Mouse (Mus musculus) heart, embryonic 15.5 days (tissue): ENCODE measurements around the gene Hoxc12. TPM values are rescaled to one million over a fixed set of nuclear protein-coding genes. Genes with fewer than 3 reads are reported as not detected.
A peak's percentile ranks its signal among the peaks of the same experiment; 100 is the strongest.

Source experiments
- ATAC-seq: fragments of 200-750 bp; cut with Nextera tagmentation; replicated peaks from 2 replicates; pipeline ENCODE4 v1.8.0; 2017; ENCODE audit warnings: low read depth, moderate TSS enrichment; ENCODE audit not compliant: insufficient number of reproducible peaks, insufficient read depth, low FRiP score
- H3K27ac ChIP-seq: fragments of 300-500 bp; sonication (generic); 2 replicates; pipeline ENCODE4 v1.5.1; 2015; ENCODE audit warnings: mild to moderate bottlenecking, inconsistent platforms
- H3K27me3 ChIP-seq: fragments of 300-500 bp; sonication (generic); 2 replicates; pipeline ENCODE4 v1.6.1; 2015; ENCODE audit warnings: inconsistent platforms
- H3K36me3 ChIP-seq: fragments of 300-500 bp; sonication (generic); 2 replicates; pipeline ENCODE4 v1.6.1; 2015; ENCODE audit warnings: mild to moderate bottlenecking, inconsistent platforms
- H3K4me1 ChIP-seq: fragments of 300-500 bp; sonication (generic); replicated peaks from 2 replicates; pipeline ENCODE4 v1.6.1; 2015; ENCODE audit warnings: inconsistent platforms
- H3K4me2 ChIP-seq: fragments of 300-500 bp; sonication (generic); 2 replicates; pipeline ENCODE4 v1.6.1; 2015; ENCODE audit warnings: inconsistent platforms, mild to moderate bottlenecking, moderate library complexity
- H3K4me3 ChIP-seq: fragments of 300-500 bp; sonication (generic); 2 replicates; pipeline ENCODE4 v1.5.1; 2015; ENCODE audit warnings: mild to moderate bottlenecking, inconsistent platforms
- H3K9ac ChIP-seq: fragments of 300-500 bp; sonication (generic); 2 replicates; pipeline ENCODE4 v1.6.1; 2015; ENCODE audit warnings: mild to moderate bottlenecking, inconsistent platforms
- H3K9me3 ChIP-seq: fragments of 300-500 bp; sonication (generic); replicated peaks from 2 replicates; pipeline ENCODE4 v1.6.1; 2016; ENCODE audit warnings: inconsistent platforms
- WGBS: fragments of 180-500 bp; shearing (Covaris S2); methylation state at CpG from one replicate; pipeline ENCODE4 v1.1.7; 2015; ENCODE audit warnings: mixed read lengths; 5-methylcytosine and 5-hydroxymethylcytosine counted together
- polyA plus RNA-seq: library from polyadenylated mRNA; unstranded; fragments of >200 nt; fragmentation: Nextera tagmentation; extraction: Ambion mirVana; gene quantifications from 2 replicates; pipeline ENCODE4 v1.2.1, GENCODE M21; 2015

Hoxc12 gene
- polyA plus RNA-seq, 1 experiment from 2014 or later, result not detected

GRCm38 (mm10) chr15:102966776-102967311 is 30.3 kb downstream of the Hoxc12 start, which contains the start of gene Hoxc10:
Hoxc10 (plus strand) TSS chr15:102966796.
- Histone ChIP-seq H3K9ac (no peak within 1 kb of the TSS), H3K4me1 (peaks cover 10% of the 10 kb centered on the region), H3K27ac (no peak within 1 kb of the TSS), H3K4me2 (peak within 1 kb of the TSS; percentile 33), H3K27me3 (peaks cover 97% of the 10 kb centered on the region), H3K36me3 (no peaks in the 10 kb centered on the region), H3K9me3 (no peaks in the 10 kb centered on the region), H3K4me3 (peak within 1 kb of the TSS; percentile 13; the same call in 1 of the 2 replicates)
- WGBS, result 4% methylated on average over 27 of the region's 27 CpGs
- no peak for ATAC-seq

- Histone ChIP-seq H3K27ac (no peak within 1 kb of the TSS), H3K4me3 (peak within 1 kb of the TSS; percentile 13; the same call in 1 of the 2 replicates), H3K36me3 (no peaks in the 10 kb centered on the region), H3K9ac (no peak within 1 kb of the TSS), H3K4me1 (peaks cover 10% of the 10 kb centered on the region), H3K27me3 (peaks cover 99% of the 10 kb centered on the region), H3K9me3 (no peaks in the 10 kb centered on the region), H3K4me2 (peak within 1 kb of the TSS; percentile 33)
- 5% methylated on average over 12 of the region's 12 CpGs for WGBS
- no peak for ATAC-seq
Measured at GRCm38 (mm10) chr15:102967312-102967510, 30.7 kb downstream of the Hoxc12 start, which contains the start of gene Hoxc5. Hoxc5 (plus strand) TSS chr15:102967443.

- peaks cover 10% of the 10 kb centered on the region for H3K4me1 ChIP-seq
- no peak overlapping the region for H3K27ac ChIP-seq
- H3K4me2 ChIP-seq, result no peak overlapping the region
- no peaks in the 10 kb centered on the region for H3K36me3 ChIP-seq
- H3K4me3 ChIP-seq, result no peak overlapping the region
- WGBS, result 4% methylated on average over 34 of the region's 34 CpGs
- H3K27me3 ChIP-seq, result peaks cover 99% of the 10 kb centered on the region
- no peaks in the 10 kb centered on the region for H3K9me3 ChIP-seq
- H3K9ac ChIP-seq, result no peak overlapping the region
- no peak for ATAC-seq
Measured at GRCm38 (mm10) chr15:102967511-102968397, 31.2 kb downstream of the Hoxc12 start.

- no peak overlapping the region for H3K27ac ChIP-seq
- 40% methylated on average over 1 of the region's 1 CpGs for WGBS
Measured at GRCm38 (mm10) chr15:102969296-102969695, 32.7 kb downstream of the Hoxc12 start.

DNA sequence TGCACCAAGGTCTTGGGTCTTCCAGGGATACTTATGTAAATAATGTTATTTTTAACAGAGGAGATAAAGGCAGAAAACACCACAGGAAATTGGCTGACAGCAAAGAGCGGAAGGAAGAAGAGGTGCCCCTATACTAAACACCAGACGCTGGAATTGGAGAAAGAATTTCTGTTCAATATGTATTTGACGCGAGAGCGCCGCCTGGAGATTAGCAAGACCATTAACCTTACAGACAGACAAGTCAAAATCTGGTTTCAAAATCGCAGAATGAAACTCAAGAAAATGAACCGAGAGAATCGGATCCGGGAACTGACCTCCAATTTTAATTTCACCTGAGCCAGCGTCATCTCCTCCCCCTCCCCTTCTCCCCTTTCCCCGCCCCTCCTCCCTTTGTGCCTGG is 34.2 kb downstream of the Hoxc12 start:
- Histone ChIP-seq H3K4me3 (no peak overlapping the region), H3K9ac (no peak overlapping the region), H3K27ac (no peak overlapping the region), H3K27me3 (peaks cover 97% of the 10 kb centered on the region), H3K9me3 (no peaks in the 10 kb centered on the region), H3K4me1 (peaks cover 10% of the 10 kb centered on the region), H3K4me2 (no peak overlapping the region), H3K36me3 (no peaks in the 10 kb centered on the region)
- ATAC-seq, result no peak
- WGBS, result 2% methylated on average over 12 of the region's 12 CpGs

More at GRCm38 (mm10) chr15:102969296-102969695, 32.7 kb downstream of the Hoxc12 start:
- Histone ChIP-seq H3K4me3 (no peak overlapping the region), H3K4me2 (no peak overlapping the region), H3K36me3 (no peaks in the 10 kb centered on the region), H3K9ac (no peak overlapping the region), H3K27me3 (peaks cover 99% of the 10 kb centered on the region), H3K9me3 (no peaks in the 10 kb centered on the region), H3K4me1 (peaks cover 10% of the 10 kb centered on the region)
- ATAC-seq, result no peak

DNA sequence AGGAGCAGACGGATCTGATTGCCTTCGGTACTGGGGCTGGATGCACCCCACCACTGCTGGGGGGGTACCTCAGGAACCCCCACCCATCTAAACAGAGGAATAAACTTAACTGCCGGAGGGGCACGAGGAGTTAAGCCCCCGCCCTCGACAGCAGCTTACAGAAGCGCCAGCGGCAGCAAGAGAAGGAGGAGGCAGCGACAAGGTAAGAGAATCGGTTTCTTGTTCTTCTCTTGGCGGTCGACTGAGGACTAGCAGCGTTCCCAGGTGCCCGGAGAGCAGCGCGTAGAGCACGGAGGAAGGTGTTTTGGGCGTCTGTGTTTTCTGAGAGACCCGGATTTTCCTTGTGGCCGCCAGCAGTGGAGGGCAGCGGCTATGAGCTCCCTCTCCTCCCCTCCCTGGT is 35.7 kb downstream of the Hoxc12 start:
- Histone ChIP-seq H3K4me2 (no peak overlapping the region), H3K36me3 (no peaks in the 10 kb centered on the region), H3K27ac (no peak overlapping the region), H3K4me3 (no peak overlapping the region), H3K9ac (no peak overlapping the region), H3K9me3 (no peaks in the 10 kb centered on the region), H3K27me3 (peaks cover 97% of the 10 kb centered on the region), H3K4me1 (peaks cover 6% of the 10 kb centered on the region)
- under 1% methylated on average over 21 of the region's 21 CpGs for WGBS
- ATAC-seq, result no peak

GRCm38 (mm10) chr15:102972753-102973152 is 36.2 kb downstream of the Hoxc12 start:
- Histone ChIP-seq H3K4me2 (no peak overlapping the region), H3K9ac (no peak overlapping the region), H3K27ac (no peak overlapping the region), H3K9me3 (no peaks in the 10 kb centered on the region), H3K4me1 (peaks cover 8% of the 10 kb centered on the region), H3K36me3 (no peaks in the 10 kb centered on the region), H3K27me3 (peaks cover 97% of the 10 kb centered on the region), H3K4me3 (no peak overlapping the region)
- ATAC-seq, result no peak
- 7% methylated on average over 6 of the region's 6 CpGs for WGBS

DNA sequence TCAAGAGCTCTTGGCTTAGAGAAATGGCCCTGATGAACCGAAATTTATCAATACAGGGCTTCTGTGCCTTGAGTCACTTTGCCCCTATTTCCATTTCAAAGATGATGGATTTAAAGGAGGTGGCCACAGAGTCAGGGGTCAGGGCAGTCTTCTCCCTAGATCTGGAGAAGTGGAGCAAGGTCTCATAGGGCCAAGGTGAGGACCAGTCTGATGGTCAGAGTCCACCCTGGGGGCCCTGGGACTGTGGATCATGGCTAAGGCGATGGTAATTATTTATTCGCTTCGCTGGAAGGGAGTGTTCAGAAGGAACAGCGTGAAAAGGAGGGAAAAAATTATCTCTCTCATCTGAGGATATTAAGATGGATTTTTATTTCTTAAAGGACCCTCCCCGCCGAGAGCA is 38.5 kb downstream of the Hoxc12 start:
- 9% methylated on average over 7 of the region's 7 CpGs for WGBS
- no peaks in the 10 kb centered on the region for H3K36me3 ChIP-seq
- peaks cover 8% of the 10 kb centered on the region for H3K4me1 ChIP-seq
- H3K9me3 ChIP-seq, result no peaks in the 10 kb centered on the region
- H3K27me3 ChIP-seq, result peaks cover 98% of the 10 kb centered on the region
- H3K27ac ChIP-seq, result no peak overlapping the region
- H3K9ac ChIP-seq, result no peak overlapping the region
- H3K4me2 ChIP-seq, result no peak overlapping the region
- ATAC-seq, result no peak
- H3K4me3 ChIP-seq, result no peak overlapping the region

DNA sequence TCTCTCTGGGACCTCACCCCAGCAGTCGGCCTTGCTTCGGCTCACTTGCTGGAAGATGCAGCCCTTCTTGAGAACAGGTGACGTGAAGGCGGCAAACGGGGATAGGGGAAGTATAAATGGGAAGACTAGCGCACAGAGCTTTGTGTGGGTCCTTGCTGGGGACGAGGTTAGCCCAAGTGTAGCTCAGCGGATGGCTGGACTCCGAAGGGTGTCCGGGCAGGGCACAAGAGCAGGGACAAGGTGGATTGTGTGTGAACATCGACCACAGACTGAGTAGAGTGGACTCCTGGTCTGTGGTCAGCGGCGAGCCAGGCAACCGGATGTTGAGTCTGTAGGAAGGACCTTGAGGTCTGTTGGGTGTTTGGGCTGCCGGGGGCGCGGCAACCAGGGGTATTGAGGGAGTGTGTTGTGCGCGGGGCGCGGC is 39.1 kb downstream of the Hoxc12 start:
- no peak overlapping the region for H3K4me3 ChIP-seq
- H3K4me2 ChIP-seq, result no peak overlapping the region
- H3K36me3 ChIP-seq, result no peaks in the 10 kb centered on the region
- no peaks in the 10 kb centered on the region for H3K9me3 ChIP-seq
- WGBS, result 2% methylated on average over 21 of the region's 21 CpGs
- no peak for ATAC-seq
- H3K27me3 ChIP-seq, result peaks cover 98% of the 10 kb centered on the region
- no peak overlapping the region for H3K27ac ChIP-seq
- no peak overlapping the region for H3K9ac ChIP-seq
- H3K4me1 ChIP-seq, result peaks cover 8% of the 10 kb centered on the region

- H3K27ac ChIP-seq, result no peak within 1 kb of the TSS
- H3K27me3 ChIP-seq, result peaks cover 98% of the 10 kb centered on the region
- no peaks in the 10 kb centered on the region for H3K36me3 ChIP-seq
- peaks cover 8% of the 10 kb centered on the region for H3K4me1 ChIP-seq
- no peak for ATAC-seq
- peak within 1 kb of the TSS; percentile 35 for H3K4me3 ChIP-seq
- WGBS, result 4% methylated on average over 13 of the region's 20 CpGs
- no peaks in the 10 kb centered on the region for H3K9me3 ChIP-seq
- peak within 1 kb of the TSS; percentile 50 for H3K4me2 ChIP-seq
- H3K9ac ChIP-seq, result 0 out of 2 replicates have a peak within 1 kb of the TSS, but pooled peaks have one; percentile 21
Measured at GRCm38 (mm10) chr15:102976171-102976570, 39.6 kb downstream of the Hoxc12 start, which contains the start of gene Hoxc9. Hoxc9 (plus strand) TSS chr15:102976439.

DNA sequence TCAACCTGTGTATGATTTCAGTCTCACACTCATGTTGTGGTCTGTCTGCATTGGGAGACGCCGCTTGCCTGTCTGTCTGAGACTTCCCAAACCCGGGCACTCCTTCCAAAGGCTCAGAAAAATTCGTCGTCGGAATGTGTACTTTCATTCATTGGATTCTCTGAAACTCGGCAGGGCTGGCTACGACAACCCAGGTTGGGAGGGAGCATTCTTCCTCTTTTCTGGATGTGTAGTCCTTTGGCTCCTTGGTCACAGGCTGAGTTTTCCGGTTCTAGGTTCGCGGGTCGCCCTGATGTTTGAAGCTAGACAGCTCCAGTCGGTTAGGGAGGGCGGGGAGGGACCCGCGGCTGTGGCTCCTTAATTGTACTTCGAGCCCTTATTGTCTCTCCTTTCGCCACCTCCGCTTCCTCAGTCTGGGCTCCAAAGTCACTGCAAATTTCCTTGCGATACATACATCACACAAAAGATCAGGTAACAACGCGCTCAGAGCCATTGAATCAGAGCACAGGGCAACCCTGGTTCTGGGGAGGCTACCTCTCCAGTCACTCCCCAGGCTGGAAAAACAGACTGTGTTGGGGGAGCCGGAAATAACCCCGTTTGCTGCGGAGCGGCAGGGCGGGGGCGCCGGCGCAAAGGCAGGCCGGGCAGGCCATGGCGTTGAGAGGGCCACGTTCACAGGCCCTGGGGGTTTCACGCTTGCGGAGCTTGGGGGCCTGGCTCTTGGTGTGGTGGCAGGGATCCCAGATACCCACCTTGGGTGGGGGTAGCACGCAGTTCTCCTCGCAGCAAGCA is 40.3 kb downstream of the Hoxc12 start:
- H3K9me3 ChIP-seq, result no peaks in the 10 kb centered on the region
- ATAC-seq, result no peak
- peaks cover 98% of the 10 kb centered on the region for H3K27me3 ChIP-seq
- H3K9ac ChIP-seq, result 0 out of 2 replicates have a peak overlapping the region, but pooled peaks have one; percentile 21
- no peaks in the 10 kb centered on the region for H3K36me3 ChIP-seq
- peak overlapping the region; percentile 35 for H3K4me3 ChIP-seq
- peaks cover 15% of the 10 kb centered on the region for H3K4me1 ChIP-seq
- WGBS, result 2% methylated on average over 37 of the region's 37 CpGs
- H3K4me2 ChIP-seq, result peak overlapping the region; percentile 50
- no peak overlapping the region for H3K27ac ChIP-seq
